Comparison of ENCODE assay signal across 1 mouse cellular context in the genomic region with DNA sequence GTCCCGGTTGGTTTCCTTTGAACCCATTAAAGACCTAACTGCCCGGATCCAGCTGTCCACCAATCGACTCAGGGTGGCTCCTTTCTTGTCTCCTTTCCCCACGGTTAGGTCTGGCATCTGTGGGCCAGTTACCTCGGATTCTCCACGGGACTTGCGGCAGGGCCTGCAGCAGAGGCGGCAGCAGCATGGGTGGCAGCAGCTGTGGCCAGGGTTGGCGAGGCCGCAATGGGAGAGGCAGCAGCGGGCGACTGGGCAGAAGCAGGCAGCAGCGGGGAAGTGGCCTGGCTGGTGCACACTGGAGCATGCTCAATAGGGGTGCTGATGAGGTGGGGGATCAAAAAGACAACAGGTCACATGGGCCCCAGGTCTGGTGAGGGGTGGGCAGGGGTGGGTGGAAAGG.
TF ChIP-seq lines count a peak whose summit lies in the region.

No protein-coding gene starts in this region.

TF ChIP-seq in myocyte, 11 proteins besides CTCF, POLR2A, EP300 and RAD21:
- TF ChIP-seq CEBPB (IDR thresholded peaks at IDR 0.05; ENCODE audit: insufficient read depth, poor library complexity, severe bottlenecking) (no peak), TCF3 (IDR thresholded peaks at IDR 0.05; ENCODE audit: insufficient read length, low read depth) (no peak), SRF (IDR thresholded peaks at IDR 0.05; ENCODE audit: control insufficient read depth, insufficient read length, low read depth) (no peak), POLR2AphosphoS2 (IDR thresholded peaks at IDR 0.05; ENCODE audit: insufficient read length, low read depth) (peak; percentile 6), USF1 (IDR thresholded peaks at IDR 0.05; ENCODE audit: low read depth) (no peak), MYOG (IDR thresholded peaks at IDR 0.05; ENCODE audit: control insufficient read depth in 1 of 3, insufficient read depth in 1 of 3, insufficient read length in 2 of 3, low read depth in 2 of 3) (peak in 1 of 3 experiments; percentile 10), TCF12 (IDR thresholded peaks at IDR 0.05; ENCODE audit: insufficient read depth, poor library complexity, severe bottlenecking) (no peak)
TF ChIP-seq in myocyte: peak in this region for 2.
